Mouse (Mus musculus): ENCODE measurements around the gene Tpp1. TPM values are rescaled to one million over a fixed set of nuclear protein-coding genes. Genes with fewer than 3 reads are reported as not detected.

The Tpp1 gene
- 100 to 1,000 TPM; 113 to 129 TPM for total RNA-seq (2021)
- polyA plus RNA-seq (2012; rRNA removed): 200 and 305 TPM in 2 replicates
- long read RNA-seq, transcript Tpp1-201 (13 exons, 3,558 nt): major isoform, 42 of 62 reads
- long read RNA-seq, partial matches to known transcripts: 16 of 62 reads
- long read RNA-seq, other reads (novel, unspliced or antisense): 4 of 62 reads

- peak; percentile 95 for DNase-seq
Measured at GRCm38 (mm10) chr7:105751491-105752433, at the start of gene Tpp1. Gene Tpp1, minus strand, starts transcription at chr7:105752235.

DNA sequence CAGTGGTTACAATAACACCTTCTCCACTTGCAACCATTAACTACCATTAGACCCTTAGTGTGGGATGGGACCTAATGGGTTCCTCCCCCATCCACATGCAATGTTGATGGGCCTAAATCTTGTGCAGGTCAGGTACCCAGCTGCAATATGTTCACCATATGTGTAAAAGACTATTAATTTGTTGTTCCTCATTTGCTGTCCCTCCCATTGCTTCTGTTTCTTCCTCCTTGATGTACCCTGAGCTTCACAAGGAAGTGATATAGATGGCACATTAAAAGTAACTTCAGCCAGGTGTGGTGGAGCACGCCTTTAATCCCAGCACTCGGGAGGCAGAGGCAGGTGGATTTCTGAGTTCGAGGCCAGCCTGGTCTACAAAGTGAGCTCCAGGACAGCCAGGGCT is 44.9 kb upstream of the Tpp1 start:
- DNase-seq: no peak

- DNase-seq: no peak
Measured at GRCm38 (mm10) chr7:105795759-105796366, 43.8 kb upstream of the Tpp1 start.

DNA sequence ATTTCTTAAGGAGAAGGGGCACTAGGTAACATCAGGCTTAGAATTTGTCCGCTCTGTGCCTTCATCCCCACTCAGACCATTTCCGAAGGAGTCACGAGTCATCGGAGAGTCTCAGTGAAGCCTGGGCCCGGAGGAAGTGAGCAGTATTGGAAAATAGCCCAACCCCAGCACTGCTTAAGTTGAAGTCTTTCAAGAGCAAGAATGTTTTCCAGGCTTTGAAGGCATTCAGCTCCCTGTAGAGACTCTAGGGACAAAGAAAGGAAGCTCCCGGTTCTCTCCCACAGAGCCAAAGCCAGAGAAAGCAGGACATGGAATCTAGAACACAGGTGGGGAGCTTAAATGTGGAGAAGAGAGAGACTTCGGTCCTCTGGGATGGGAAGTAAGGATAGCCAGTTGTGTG is 41.7 kb upstream of the Tpp1 start:
- no peak for DNase-seq

- no peak for DNase-seq
Measured at GRCm38 (mm10) chr7:105791147-105791546, 39.1 kb upstream of the Tpp1 start.

- no peak for DNase-seq
Measured at GRCm38 (mm10) chr7:105787285-105788140, 35.5 kb upstream of the Tpp1 start, which contains the start of gene Dchs1. Gene Dchs1, minus strand, starts transcription at chr7:105787654.

GRCm38 (mm10) chr7:105786506-105787284 is 34.7 kb upstream of the Tpp1 start:
- DNase-seq: no peak

DNA sequence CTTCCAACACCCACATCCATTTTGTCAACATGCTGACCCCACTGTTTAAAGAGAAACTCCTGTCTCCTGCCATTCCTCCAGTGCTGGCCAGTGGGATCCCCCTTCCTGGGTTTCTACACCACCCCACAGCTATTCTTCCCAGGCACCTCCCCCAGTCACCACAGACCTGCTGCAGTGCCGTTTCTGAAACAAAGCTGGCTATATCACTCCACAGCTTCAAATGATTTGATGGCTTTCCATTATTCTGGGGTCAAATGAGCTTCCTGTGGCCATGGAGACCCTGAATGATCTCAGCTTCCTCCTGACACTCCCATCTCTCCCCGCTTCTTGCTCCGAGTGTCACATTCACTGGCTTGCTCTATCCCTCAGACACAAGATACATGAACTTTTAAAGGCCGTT is 32.5 kb upstream of the Tpp1 start:
- no peak for DNase-seq

DNA sequence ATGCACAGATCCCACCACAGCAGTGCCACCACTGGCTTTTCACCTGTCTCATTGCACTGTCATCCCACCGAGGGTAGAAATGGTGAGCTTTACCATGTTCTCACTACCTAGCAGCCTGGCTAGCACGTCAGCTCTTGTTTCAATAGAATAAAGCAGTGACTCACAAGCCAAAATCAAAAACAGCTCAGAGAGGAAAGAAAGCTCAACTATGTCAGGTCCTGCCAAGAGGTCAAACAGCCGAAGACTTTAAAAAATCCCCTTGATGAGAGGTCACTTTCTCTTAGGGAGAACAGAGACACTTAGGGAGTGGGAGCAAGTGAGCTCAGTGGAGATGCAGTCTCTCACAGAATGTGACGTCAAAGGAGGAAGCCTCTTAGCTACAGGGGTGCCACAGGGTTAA is 31.8 kb upstream of the Tpp1 start:
- DNase-seq: no peak

DNA sequence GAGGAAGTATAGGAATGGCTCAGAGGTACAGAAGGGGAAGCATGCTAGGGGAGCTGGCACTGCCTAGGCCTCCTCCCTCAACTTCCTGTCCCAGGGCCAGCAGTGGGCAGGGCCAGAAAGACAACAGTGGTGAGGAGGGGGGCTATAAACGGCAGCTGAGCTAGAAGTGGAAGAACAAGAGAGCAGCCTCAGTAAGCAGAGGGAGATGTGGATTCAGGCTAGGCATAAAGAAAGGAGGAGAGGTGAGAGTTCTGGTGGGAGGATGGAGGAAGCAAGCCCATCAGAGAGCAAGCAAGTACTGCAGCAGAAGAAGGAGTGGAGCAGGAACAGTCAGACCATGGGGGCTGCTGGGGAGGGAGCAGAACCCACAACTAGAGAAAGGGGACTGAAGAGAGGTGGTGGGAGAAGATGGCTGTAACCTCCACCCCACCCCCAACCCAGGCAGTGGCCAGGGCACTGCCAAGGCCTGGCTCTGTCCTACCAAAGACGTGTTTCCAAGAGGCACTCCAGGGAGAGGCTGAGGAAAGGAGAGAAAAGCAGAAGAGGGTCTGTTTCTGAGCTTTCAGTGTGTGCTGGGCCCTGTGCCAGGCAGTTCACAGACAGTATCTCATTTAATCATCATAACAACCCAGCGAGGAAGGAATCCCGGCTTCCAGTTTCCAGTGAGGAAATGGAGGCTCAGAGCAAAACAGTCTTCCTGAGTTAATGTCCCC is 26.7 kb upstream of the Tpp1 start:
- DNase-seq: peak; percentile 21

GRCm38 (mm10) chr7:105777797-105778552 is 25.9 kb upstream of the Tpp1 start:
- peak; percentile 60 for DNase-seq

DNA sequence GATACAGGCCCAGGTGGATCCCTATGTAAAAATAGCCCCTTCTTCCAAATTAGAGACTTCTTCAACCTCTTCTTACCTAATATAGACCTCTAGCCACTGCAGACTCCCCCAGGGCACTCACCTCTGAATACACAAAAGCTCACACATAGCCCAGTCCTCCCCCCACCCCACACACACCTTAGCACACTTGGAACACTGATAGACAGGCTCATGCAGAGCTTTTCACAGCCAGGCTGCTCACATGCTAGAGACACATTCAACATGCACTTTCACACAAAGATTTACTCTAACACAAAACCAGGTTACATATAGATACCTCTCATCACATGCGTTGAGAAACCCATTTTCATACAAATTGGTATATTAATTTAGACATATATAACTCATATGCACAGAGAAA is 25.3 kb upstream of the Tpp1 start:
- no peak for DNase-seq

DNA sequence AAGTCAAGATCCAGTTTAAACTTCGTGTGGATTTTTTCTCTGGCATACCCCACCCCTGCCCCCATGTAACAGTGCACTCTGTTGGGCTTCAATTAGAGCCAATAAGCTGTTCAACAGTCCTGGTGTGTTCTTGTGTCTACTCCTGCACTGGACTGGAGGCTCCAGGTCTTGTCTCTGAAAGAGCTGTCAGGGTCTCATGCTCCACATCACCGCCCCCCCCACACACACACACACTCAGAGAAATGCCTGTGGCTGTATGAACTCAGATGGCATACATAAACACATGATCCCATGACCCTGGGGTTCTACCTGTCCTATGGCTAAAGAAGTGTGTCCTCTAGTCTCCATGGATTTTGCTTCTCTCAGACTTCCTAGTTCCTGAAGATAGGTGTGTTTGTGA is 24.0 kb upstream of the Tpp1 start:
- DNase-seq: no peak

DNA sequence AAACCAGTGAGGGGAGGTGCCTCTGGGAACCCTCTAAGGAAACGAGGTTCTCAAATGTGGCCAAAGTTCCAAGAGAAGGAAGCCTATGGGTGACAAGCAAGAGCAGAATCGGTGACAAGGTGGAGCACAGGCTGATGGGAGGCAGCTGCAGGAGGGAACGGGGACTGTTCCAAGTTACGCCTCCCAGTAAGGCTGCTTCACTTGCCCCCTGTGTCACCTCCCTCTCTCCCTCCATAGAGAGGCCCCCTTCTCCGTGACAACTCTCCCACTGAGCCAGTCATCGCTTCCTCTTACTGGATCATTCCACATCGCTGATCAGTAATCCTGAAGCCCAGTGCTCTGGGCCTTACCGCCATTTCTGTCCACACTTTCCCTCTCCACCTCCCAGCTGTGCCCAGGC is 22.6 kb upstream of the Tpp1 start:
- no peak for DNase-seq

GRCm38 (mm10) chr7:105773041-105773440 is 21.0 kb upstream of the Tpp1 start:
- no peak for DNase-seq

GRCm38 (mm10) chr7:105772331-105772730 is 20.3 kb upstream of the Tpp1 start:
- DNase-seq: no peak

- DNase-seq: peak; percentile 20
Measured at GRCm38 (mm10) chr7:105769959-105770358, 17.9 kb upstream of the Tpp1 start.

GRCm38 (mm10) chr7:105767729-105768165 is 15.7 kb upstream of the Tpp1 start:
- no peak for DNase-seq

GRCm38 (mm10) chr7:105764331-105764730 is 12.3 kb upstream of the Tpp1 start:
- DNase-seq: no peak

All from adrenal gland, adult 2 months (tissue).